Mouse (Mus musculus) spleen, adult 2 months (tissue): ENCODE measurements at regions not wholly inside any gene's neighbourhood (a gene's known extent, or its start where the extent isn't known, plus 50 kb on each side); places are given as distances from the start of the nearest gene placed in this dataset.

Source experiments
- DNase-seq, 2 experiments: peaks; one replicate each; pipeline versions ENCODE4 v3.0.0 to v3.0.0-alpha.2; 2012 to 2021; ENCODE audit warnings: low spot score in 2 of 2, low read depth in 1 of 2
- H3K27ac ChIP-seq: fragments of 200-500 bp; 2 replicates; pipeline ENCODE4 v1.5.1; 2012; ENCODE audit warnings: low read length, inconsistent platforms; ENCODE audit not compliant: insufficient read depth
- H3K27me3 ChIP-seq: fragments of 200-500 bp; 2 replicates; pipeline ENCODE4 v1.6.1; 2012; ENCODE audit warnings: mild to moderate bottlenecking, moderate library complexity, low read length, inconsistent platforms; ENCODE audit not compliant: control insufficient read depth, insufficient read depth
- H3K36me3 ChIP-seq: fragments of 200-500 bp; 2 replicates; pipeline ENCODE4 v1.6.1; 2012; ENCODE audit warnings: mild to moderate bottlenecking, low read length, inconsistent platforms; ENCODE audit not compliant: control insufficient read depth, insufficient read depth
- H3K4me1 ChIP-seq: fragments of 200-500 bp; 2 replicates; pipeline ENCODE4 v1.6.1; 2011; ENCODE audit warnings: inconsistent platforms; ENCODE audit not compliant: control insufficient read depth, insufficient read depth, insufficient read length
- H3K4me3 ChIP-seq: fragments of 200-500 bp; 2 replicates; pipeline ENCODE4 v1.5.1; 2011; ENCODE audit warnings: mild to moderate bottlenecking, inconsistent platforms; ENCODE audit not compliant: insufficient read depth, insufficient read length; ENCODE audit errors: extremely low read depth
- CTCF ChIP-seq: fragments of 200-500 bp; IDR thresholded peaks from 2 replicates; pipeline ENCODE4 v1.5.1; 2011; ENCODE audit warnings: mild to moderate bottlenecking, inconsistent platforms; ENCODE audit not compliant: insufficient read depth, insufficient read length, insufficient replicate concordance; ENCODE audit errors: extremely low read depth
- POLR2A ChIP-seq: fragments of 200-500 bp; IDR thresholded peaks from 2 replicates; pipeline ENCODE4 v1.6.1; 2011; ENCODE audit warnings: low read depth, low read length, inconsistent platforms
- whole genome bisulfite sequencing: fragments of 180-500 bp; shearing (Covaris S2); methylation state at CpG from one replicate; pipeline ENCODE4 v1.1.7; 2018; 5-methylcytosine and 5-hydroxymethylcytosine counted together

DNA sequence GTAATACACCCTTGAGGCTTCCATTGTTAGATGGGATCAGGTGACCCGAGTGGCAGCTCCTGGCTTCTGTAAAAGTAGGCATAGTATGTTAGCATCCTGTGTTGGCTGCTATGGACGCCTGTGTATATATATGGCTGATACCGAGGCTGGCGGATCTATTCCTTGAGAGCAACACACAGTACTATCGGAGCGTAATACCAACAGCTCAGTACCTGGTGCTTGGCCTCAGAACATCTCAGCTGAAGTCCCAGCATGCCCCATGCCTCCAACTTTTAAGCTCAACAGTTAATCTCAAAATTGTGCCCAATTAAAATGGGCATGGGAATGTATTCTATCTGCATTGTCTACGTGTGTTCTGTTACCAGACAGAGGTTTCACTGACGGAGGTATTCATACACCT, 420.7 kb upstream of the Ubash3b start:
- 72% methylated on average over 8 of the region's 8 CpGs for WGBS
- H3K36me3 ChIP-seq, result no peaks in the 10 kb centered on the region
- no peak for TF ChIP-seq POLR2A
- no peak for TF ChIP-seq CTCF

DNA sequence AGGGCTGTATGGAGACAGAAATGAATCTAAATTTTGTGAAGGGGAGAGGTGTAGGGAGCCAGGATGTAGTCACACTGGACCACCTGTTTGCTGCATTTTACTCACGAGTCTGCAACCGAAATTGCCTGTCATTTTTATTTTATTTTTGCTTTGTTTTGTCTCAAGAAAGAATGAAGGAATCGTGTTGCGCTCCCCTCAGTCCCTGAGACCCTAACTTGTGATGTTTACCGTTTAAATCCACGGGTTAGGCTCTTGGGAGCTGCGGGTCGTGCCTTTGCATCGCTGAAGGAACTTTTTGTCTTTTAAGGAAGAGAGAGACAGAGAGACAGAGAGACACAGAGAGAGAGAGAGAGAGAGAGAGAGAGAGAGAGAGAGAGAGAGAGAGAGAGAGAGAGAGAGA, 420.2 kb upstream of the Ubash3b start:
- WGBS, result 32% methylated on average over 9 of the region's 9 CpGs
- Histone ChIP-seq H3K36me3 (no peaks in the 10 kb centered on the region), H3K4me3 (peak overlapping the region; percentile 13), H3K27ac (no peak overlapping the region), H3K27me3 (peaks cover 1% of the 10 kb centered on the region; the same call in 1 of the 2 replicates), H3K4me1 (no peaks in the 10 kb centered on the region)
- DNase-seq, result no peak
- TF ChIP-seq CTCF, result no peak
- no peak for TF ChIP-seq POLR2A

More for the DNA sequence above, 420.7 kb upstream of the Ubash3b start:
- no peak overlapping the region for H3K27ac ChIP-seq
- peak overlapping the region; percentile 4; the same call in 1 of the 2 replicates for H3K4me3 ChIP-seq
- H3K4me1 ChIP-seq, result no peaks in the 10 kb centered on the region
- DNase-seq, result no peak
- H3K27me3 ChIP-seq, result peaks cover 1% of the 10 kb centered on the region; the same call in 1 of the 2 replicates

DNA sequence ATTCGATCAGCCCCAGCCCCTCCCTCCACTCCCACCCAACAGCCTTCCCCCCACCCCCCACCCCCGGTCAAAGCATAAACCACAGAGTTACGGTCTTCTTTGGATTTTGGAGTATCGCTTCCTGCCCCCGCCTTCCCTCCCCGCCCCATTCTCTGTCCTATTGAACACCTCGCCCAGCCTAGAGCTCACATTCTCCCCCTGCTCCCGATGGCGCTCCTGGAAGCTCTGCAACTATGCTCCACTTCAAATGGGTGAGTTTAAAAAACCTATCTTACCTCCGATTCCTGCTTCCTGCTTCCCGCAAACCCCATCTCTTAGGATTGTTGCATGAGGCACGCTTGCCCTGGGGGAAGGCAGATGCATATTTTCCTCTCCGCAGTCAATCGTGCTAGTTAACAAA, 419.7 kb upstream of the Ubash3b start:
- TF ChIP-seq CTCF, result no peak
- TF ChIP-seq POLR2A, result no peak
- no peaks in the 10 kb centered on the region for H3K4me1 ChIP-seq
- DNase-seq, result no peak
- H3K4me3 ChIP-seq, result peak overlapping the region; percentile 44
- no peaks in the 10 kb centered on the region for H3K36me3 ChIP-seq
- H3K27ac ChIP-seq, result peak overlapping the region; percentile 29; the same call in 1 of the 2 replicates
- H3K27me3 ChIP-seq, result peaks cover 1% of the 10 kb centered on the region; the same call in 1 of the 2 replicates
- whole genome bisulfite sequencing, result 6% methylated on average over 14 of the region's 14 CpGs

DNA sequence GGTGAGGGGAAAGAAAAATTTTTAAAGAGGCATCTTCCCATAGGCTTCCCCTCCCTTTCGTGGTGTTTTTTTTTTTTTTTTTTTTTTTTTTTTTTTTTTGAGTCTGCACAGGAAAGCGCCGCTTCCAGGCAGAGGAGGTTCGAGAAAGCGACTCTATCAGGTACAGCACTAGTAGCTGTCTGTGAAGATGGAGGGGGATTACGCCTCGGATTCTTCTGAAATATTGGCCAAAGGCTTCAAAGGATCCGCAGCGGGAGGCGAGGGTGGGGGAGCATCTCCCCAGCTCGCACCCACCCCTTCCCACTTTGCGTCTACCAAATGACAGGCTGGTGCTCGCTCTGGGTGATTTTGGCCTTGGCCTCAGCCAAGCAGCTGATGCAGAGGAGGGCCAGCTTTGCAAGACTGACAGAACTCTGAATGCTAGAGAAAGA, 419.1 kb upstream of the Ubash3b start:
- H3K4me3 ChIP-seq, result peak overlapping the region; percentile 30; the same call in 1 of the 2 replicates
- WGBS, result 3% methylated on average over 13 of the region's 13 CpGs

DNA sequence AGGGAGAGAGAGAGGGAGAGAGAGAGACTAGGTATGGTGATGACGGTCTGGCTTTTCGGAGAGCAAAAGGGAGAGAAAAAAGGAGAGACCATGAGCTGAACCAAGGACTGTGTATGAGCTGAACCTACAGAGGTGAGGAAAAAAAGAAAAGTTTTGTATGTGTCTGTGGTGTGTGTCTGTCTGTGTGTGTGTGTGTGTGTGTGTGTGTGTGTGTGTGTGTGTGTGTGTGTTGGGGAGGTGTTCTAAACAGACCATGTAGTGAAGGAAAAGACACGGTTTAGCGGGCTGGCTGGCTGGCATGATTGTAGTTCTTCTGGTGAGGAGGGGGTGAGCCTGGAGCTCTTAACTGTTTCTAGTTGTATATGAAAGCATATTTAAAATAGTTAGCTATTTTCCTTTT, 418.6 kb upstream of the Ubash3b start:
- no peak overlapping the region; the same call in 1 of the 2 replicates for H3K4me3 ChIP-seq
- H3K4me1 ChIP-seq, result no peaks in the 10 kb centered on the region
- TF ChIP-seq CTCF (no peak), POLR2A (no peak)
- no peak overlapping the region for H3K27ac ChIP-seq
- H3K27me3 ChIP-seq, result peaks cover 1% of the 10 kb centered on the region; the same call in 1 of the 2 replicates
- H3K36me3 ChIP-seq, result no peaks in the 10 kb centered on the region
- DNase-seq, result no peak
- WGBS, result 28% methylated on average over 4 of the region's 4 CpGs

More for the DNA sequence above, 419.1 kb upstream of the Ubash3b start:
- no peak overlapping the region for H3K27ac ChIP-seq
- H3K27me3 ChIP-seq, result peaks cover 1% of the 10 kb centered on the region; the same call in 1 of the 2 replicates
- TF ChIP-seq CTCF, result no peak
- TF ChIP-seq POLR2A, result no peak
- H3K4me1 ChIP-seq, result no peaks in the 10 kb centered on the region
- DNase-seq, result no peak
- H3K36me3 ChIP-seq, result no peaks in the 10 kb centered on the region

DNA sequence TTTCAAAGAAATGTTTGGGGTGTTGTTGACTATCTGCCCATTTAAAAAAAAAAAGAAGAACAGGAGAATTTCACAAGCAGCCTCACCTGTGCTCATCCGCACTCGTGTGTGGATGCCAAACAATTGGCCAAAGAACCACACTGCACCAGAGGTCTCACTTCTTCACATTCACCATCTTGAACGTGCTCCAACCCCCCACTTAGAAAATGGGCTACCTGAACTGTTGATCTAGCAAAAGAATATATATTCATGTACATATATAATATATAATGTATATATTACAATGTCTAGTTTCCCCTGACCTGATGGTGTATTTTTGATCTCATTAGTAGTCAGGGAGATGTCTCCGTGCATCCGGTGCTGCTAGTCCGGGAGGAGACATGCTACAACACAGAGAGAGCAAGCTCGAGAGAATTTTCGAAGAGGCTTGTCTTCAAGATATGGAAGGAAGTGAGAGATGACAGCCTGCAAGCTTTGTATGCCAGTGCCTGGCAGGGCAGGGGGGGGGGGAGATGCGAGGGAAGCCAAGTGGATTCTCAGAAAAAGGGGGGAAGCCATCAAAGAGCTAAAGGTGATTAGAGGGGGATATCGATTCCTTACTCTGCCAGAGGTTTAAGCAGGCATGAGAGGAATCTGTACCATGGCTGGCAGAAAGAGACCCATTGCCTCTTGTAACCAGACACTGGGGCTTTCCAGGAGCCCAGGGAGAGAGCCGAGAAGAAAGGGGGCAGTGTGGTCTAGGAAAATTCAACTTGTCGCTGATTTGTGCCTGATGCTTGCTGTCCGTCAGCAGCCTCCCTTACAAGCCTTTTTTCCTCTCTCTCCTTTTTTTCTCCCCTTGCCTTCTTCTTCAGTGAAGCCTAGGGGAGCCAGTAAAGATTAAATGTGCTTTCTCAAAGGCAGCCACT, 417.9 kb upstream of the Ubash3b start:
- DNase-seq, result no peak
- Histone ChIP-seq H3K4me1 (no peaks in the 10 kb centered on the region), H3K27ac (0 out of 2 replicates have a peak overlapping the region, but pooled peaks have one; percentile 4), H3K27me3 (peaks cover 1% of the 10 kb centered on the region; the same call in 1 of the 2 replicates), H3K4me3 (no peak overlapping the region), H3K36me3 (no peaks in the 10 kb centered on the region)
- TF ChIP-seq POLR2A, result no peak
- no peak for TF ChIP-seq CTCF
- WGBS, result 41% methylated on average over 13 of the region's 13 CpGs
